In the genomic region with DNA sequence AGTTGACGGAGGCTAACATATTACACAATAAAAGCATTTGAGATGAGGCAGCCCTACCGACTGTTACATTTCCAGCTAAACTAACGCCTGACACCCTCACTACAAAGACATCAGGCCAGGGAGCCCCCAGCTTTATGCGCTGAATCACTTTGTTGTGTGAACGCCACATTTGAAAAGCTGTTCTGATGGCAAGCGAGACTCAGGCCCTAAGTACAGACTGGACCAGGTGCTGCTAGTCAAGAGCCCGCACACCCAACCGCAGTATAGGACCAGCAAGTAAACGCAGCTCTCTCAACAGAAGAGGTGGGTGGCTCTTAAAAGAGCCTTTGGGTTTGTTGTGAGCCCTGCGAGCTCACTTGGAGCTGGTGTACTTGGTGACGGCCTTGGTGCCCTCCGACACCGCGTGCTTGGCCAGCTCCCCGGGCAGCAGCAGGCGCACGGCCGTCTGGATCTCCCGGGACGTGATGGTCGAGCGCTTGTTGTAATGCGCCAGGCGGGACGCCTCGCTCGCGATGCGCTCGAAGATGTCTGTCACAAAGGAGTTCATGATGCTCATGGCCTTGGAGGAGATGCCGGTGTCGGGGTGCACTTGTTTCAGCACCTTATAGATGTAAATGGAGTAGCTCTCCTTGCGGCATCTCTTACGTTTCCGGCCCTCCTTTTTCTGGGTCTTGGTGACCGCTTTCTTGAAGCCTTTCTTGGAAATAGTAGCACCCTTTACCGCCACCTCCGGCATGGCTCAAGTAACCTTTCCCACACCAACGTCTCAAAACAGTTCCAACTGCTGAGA, we compare ENCODE assay signal across 29 mouse cellular contexts. TPM values are rescaled to one million over a fixed set of nuclear protein-coding genes. Genes with fewer than 3 reads are reported as not detected.
A peak's percentile ranks its signal among the peaks of the same experiment; 100 is the strongest.
DNase-seq lines count a peak whose midpoint lies in the region; ATAC-seq and TF ChIP-seq lines count a peak whose summit lies in the region.
"Had no signal": no experiment of that assay in that cellular context is flagged by ENCODE, and none has a peak within 500 bp of the region (broad histone marks: within the 10 kb centered on the region; RNA-seq: fewer than 3 reads in every experiment).

A gene (minus strand): TSS at position 736 of the 790 bp plus-strand sequence.

- no peak for TF ChIP-seq POLR2A in MEL (IDR thresholded peaks at IDR 0.05; ENCODE audit: control insufficient read depth in 1 of 2, insufficient read depth in 1 of 2, low read depth in 1 of 2, low read length in 2 of 2, poor library complexity in 1 of 2)

- no peak within 1 kb of the TSS for H3K27ac ChIP-seq in MEL (ENCODE audit: control insufficient read depth, low read depth, low read length)
- no peak within 1 kb of the TSS for H3K27ac ChIP-seq in hindbrain, embryonic 16.5 days (ENCODE audit: low read depth, low read length)
- H3K27ac ChIP-seq: embryonic facial prominence, embryonic 12.5 days; forebrain, embryonic 15.5 days; heart, adult 2 months; heart, embryonic 15.5 days; hindbrain, embryonic 10.5 days; hindbrain, embryonic 14.5 days had no signal

- no peak within 1 kb of the TSS for H3K9ac ChIP-seq in MEL (ENCODE audit: control insufficient read depth, low read depth, low read length, poor library complexity, severe bottlenecking)
- H3K9ac ChIP-seq in hindbrain, embryonic 16.5 days (ENCODE audit: low read depth, low read length): no peak within 1 kb of the TSS
- H3K9ac ChIP-seq: embryonic facial prominence, embryonic 12.5 days; forebrain, embryonic 15.5 days; heart, embryonic 15.5 days; hindbrain, embryonic 14.5 days had no signal

- H3K79me2 ChIP-seq in MEL (ENCODE audit: control insufficient read depth, insufficient read depth, low read length, poor library complexity): no peaks in the 10 kb centered on the region

- no peaks in the 10 kb centered on the region for H3K36me3 ChIP-seq in E14TG2a.4 (ENCODE audit: insufficient read depth, low read length)
- no peaks in the 10 kb centered on the region for H3K36me3 ChIP-seq in MEL (ENCODE audit: control insufficient read depth in 1 of 2, insufficient read depth in 2 of 2, low read length in 2 of 2)
- no peaks in the 10 kb centered on the region for H3K36me3 ChIP-seq in hindbrain, embryonic 16.5 days (ENCODE audit: control insufficient read depth, insufficient read depth, low read length)
- H3K36me3 ChIP-seq: embryonic facial prominence, embryonic 12.5 days; forebrain, embryonic 15.5 days; G1E; heart, embryonic 15.5 days; hindbrain, embryonic 10.5 days had no signal

- no peak for TF ChIP-seq RAD21 in MEL (IDR thresholded peaks at IDR 0.05; ENCODE audit: low read depth, low read length)

- peak within 1 kb of the TSS; percentile 55 for H3K4me3 ChIP-seq in E14TG2a.4 (replicated peaks; ENCODE audit: low read length)
- no peak within 1 kb of the TSS for H3K4me3 ChIP-seq in MEL (ENCODE audit: control insufficient read depth in 1 of 2, insufficient read depth in 1 of 2, low read depth in 2 of 2, low read length in 2 of 2)
- no peak within 1 kb of the TSS for H3K4me3 ChIP-seq in hindbrain, embryonic 16.5 days (ENCODE audit: low read length)
- H3K4me3 ChIP-seq: embryonic facial prominence, embryonic 12.5 days; forebrain, embryonic 15.5 days; heart, adult 2 months; heart, embryonic 15.5 days; hindbrain, embryonic 10.5 days had no signal

- H3K9me3 ChIP-seq in E14TG2a.4 (ENCODE audit: low read length) (no peaks in the 10 kb centered on the region; the same call in 1 of the 2 replicates), MEL (replicated peaks; ENCODE audit: insufficient read depth, low read length) (no peaks in the 10 kb centered on the region)
- H3K9me3 ChIP-seq in hindbrain, embryonic 16.5 days (ENCODE audit: control insufficient read depth, low read length): no peaks in the 10 kb centered on the region; the same call in 1 of the 2 replicates
- H3K9me3 ChIP-seq: embryonic facial prominence, embryonic 12.5 days; forebrain, embryonic 15.5 days; G1E; heart, embryonic 15.5 days; hindbrain, embryonic 10.5 days had no signal

- ATAC-seq in inflammation-experienced regulatory T-cells, adult 6 months: no peak
- no peak for ATAC-seq in hindbrain, embryonic 16.5 days
- ATAC-seq: CD4-positive, CD25-positive, alpha-beta regulatory T cell, adult 4 months; forebrain, embryonic 15.5 days; intestine, postnatal 0 days had no signal

- H3K27me3 ChIP-seq in E14TG2a.4 (ENCODE audit: insufficient read depth, low read length) (peaks cover 71% of the 10 kb centered on the region), MEL (ENCODE audit: control insufficient read depth in 1 of 2, insufficient read depth in 2 of 2, low read length in 2 of 2) (peaks cover 0 to 14% of the 10 kb centered on the region in 2 experiments)
- no peaks in the 10 kb centered on the region for H3K27me3 ChIP-seq in hindbrain, embryonic 16.5 days (replicated peaks; ENCODE audit: control insufficient read depth, insufficient read depth, low read length)
- H3K27me3 ChIP-seq: embryonic facial prominence, embryonic 12.5 days; forebrain, embryonic 15.5 days had no signal

- DNase-seq in 3134 (ENCODE audit: extremely low read depth, insufficient read length, low spot score): peak; percentile 32
- DNase-seq in MEL (ENCODE audit: low read depth, low spot score): peak; percentile 62
- DNase-seq in c-Kit-positive CD71-positive TER-119-positive erythroid progenitor cells, embryonic 14.5 days (ENCODE audit: low spot score): peak; percentile 6
- no peak for DNase-seq in heart, postnatal 14 days
- DNase-seq: adrenal gland, adult 8-10 months; B cell, adult 2 months; cerebellum, adult 18-20 months; gastrocnemius, postnatal 10 days; heart, adult 2 months; kidney, adult 8-10 months had no signal

- WGBS in hindbrain, embryonic 16.5 days: 96% methylated on average over 33 of the region's 39 CpGs

- TF ChIP-seq CTCF in E14TG2a.4 (conservative IDR thresholded peaks at IDR 0.05; ENCODE audit: low read length) (no peak), MEL (IDR thresholded peaks at IDR 0.05 in 2 of 3, conservative IDR thresholded peaks at IDR 0.05 in 1 of 3; ENCODE audit: control insufficient read depth in 1 of 3, insufficient read depth in 1 of 3, low read depth in 2 of 3, low read length in 3 of 3, poor library complexity in 1 of 3, severe bottlenecking in 1 of 3) (no peak)

- no peak for TF ChIP-seq EP300 in MEL (IDR thresholded peaks at IDR 0.05; ENCODE audit: low read depth in 1 of 2, low read length in 2 of 2)

- H3K4me2 ChIP-seq in hindbrain, embryonic 16.5 days (ENCODE audit: low read length): no peak within 1 kb of the TSS
- H3K4me2 ChIP-seq: embryonic facial prominence, embryonic 12.5 days; forebrain, embryonic 15.5 days; heart, embryonic 11.5 days; heart, embryonic 15.5 days; hindbrain, embryonic 14.5 days had no signal

- intact Hi-C loops in heart, postnatal 14 days (cut with DNase I): no loop called here

- H3K4me1 ChIP-seq in E14TG2a.4 (replicated peaks; ENCODE audit: low read depth, low read length): peaks cover 13% of the 10 kb centered on the region
- H3K4me1 ChIP-seq in MEL (ENCODE audit: control insufficient read depth in 1 of 2, insufficient read depth in 2 of 2, low read length in 2 of 2): no peaks in the 10 kb centered on the region
- no peaks in the 10 kb centered on the region; the same call in 1 of the 2 replicates for H3K4me1 ChIP-seq in hindbrain, embryonic 16.5 days (ENCODE audit: control insufficient read depth, insufficient read depth, low read depth, low read length)
- H3K4me1 ChIP-seq: heart, embryonic 15.5 days had no signal

TF ChIP-seq in MEL, 35 proteins besides CTCF, POLR2A, EP300 and RAD21:
- TF ChIP-seq MYC (IDR thresholded peaks at IDR 0.05; ENCODE audit: low read depth, low read length) (no peak), NRF1 (IDR thresholded peaks at IDR 0.05; ENCODE audit: insufficient read depth, low read depth, low read length, poor library complexity, severe bottlenecking) (no peak), KAT2A (conservative IDR thresholded peaks at IDR 0.05; ENCODE audit: low read depth, low read length) (no peak), JUND (IDR thresholded peaks at IDR 0.05; ENCODE audit: low read depth, low read length) (no peak), MAFK (IDR thresholded peaks at IDR 0.05; ENCODE audit: borderline replicate concordance, low read depth, low read length) (no peak), ZKSCAN1 (IDR thresholded peaks at IDR 0.05; ENCODE audit: low read depth, low read length) (no peak), RCOR1 (IDR thresholded peaks at IDR 0.05; ENCODE audit: low read depth, low read length) (no peak), TBP (IDR thresholded peaks at IDR 0.05; ENCODE audit: low read depth, low read length) (no peak), ZMIZ1 (IDR thresholded peaks at IDR 0.05; ENCODE audit: low read depth, low read length) (no peak), POLR2AphosphoS5 (IDR thresholded peaks at IDR 0.05; ENCODE audit: borderline replicate concordance, low read depth, low read length) (no peak), USF1 (IDR thresholded peaks at IDR 0.05; ENCODE audit: low read depth, low read length) (no peak), MYB (IDR thresholded peaks at IDR 0.05; ENCODE audit: low read depth, low read length) (no peak), MXI1 (IDR thresholded peaks at IDR 0.05; ENCODE audit: low read depth, low read length) (no peak), ETS1 (IDR thresholded peaks at IDR 0.05; ENCODE audit: low read depth, low read length) (no peak), MAZ (IDR thresholded peaks at IDR 0.05; ENCODE audit: low read depth, low read length) (no peak), TCF12 (IDR thresholded peaks at IDR 0.05; ENCODE audit: low read depth, low read length) (no peak), ZNF384 (IDR thresholded peaks at IDR 0.05; ENCODE audit: low read depth, low read length) (no peak), SMC3 (IDR thresholded peaks at IDR 0.05; ENCODE audit: low read depth, low read length) (no peak)

RNA-seq across cellular contexts. Expression of the gene that starts here (rescaled TPM):
- total RNA-seq in MEL (2012; rRNA removed): not detected in 2 replicates
- under 1 TPM in 1 of 2 experiments, not detected in 1; 0.58 TPM for polyA plus RNA-seq in MEL (2012; ENCODE audit: insufficient read depth in 1 of 2, insufficient read length in 2 of 2, low read depth in 1 of 2, low replicate concordance in 2 of 2, missing spikeins in 1 of 2)
- polyA plus RNA-seq in inflammation-experienced regulatory T-cells, adult 6 months (2017; shearing (Covaris generic)): not detected
- not detected in 2 replicates for polyA plus RNA-seq in hindbrain, embryonic 16.5 days (2015; fragmentation: Nextera tagmentation; extraction: Ambion mirVana)
- total RNA-seq in heart, postnatal 14 days (2021): not detected
- total RNA-seq: adrenal gland, adult 8-10 months; adrenal gland, postnatal 4 days; G1E; gastrocnemius, postnatal 10 days; gastrocnemius, postnatal 4 days; heart, adult 2 months; heart, postnatal 25 days had no signal
- polyA plus RNA-seq: brain, embryonic 14.5 days; CD4-positive, CD25-positive, alpha-beta regulatory T cell, adult 4 months; cortical plate, adult 2 months; embryonic facial prominence, embryonic 12.5 days; forebrain, embryonic 11.5 days; forebrain, embryonic 15.5 days; frontal cortex, adult 2 months; G1E; heart, adult 2 months; heart, embryonic 11.5 days; heart, embryonic 15.5 days; hindbrain, embryonic 10.5 days; hindbrain, embryonic 14.5 days; intestine, postnatal 0 days had no signal

Comparison
In these comparisons a context has a peak if more than half of its experiments do, and no peak if none do; other contexts are left out.
1. Peak in DNase-seq in MEL; RNA of the gene not detected or under 1 TPM.
2. DNase-seq: peak in 3134 (single experiment) and c-Kit-positive CD71-positive TER-119-positive erythroid progenitor cells, embryonic 14.5 days (single experiment); none in heart, postnatal 14 days (0 of 2).